ENCODE assay signal across 20 mouse cellular contexts in the genomic region with DNA sequence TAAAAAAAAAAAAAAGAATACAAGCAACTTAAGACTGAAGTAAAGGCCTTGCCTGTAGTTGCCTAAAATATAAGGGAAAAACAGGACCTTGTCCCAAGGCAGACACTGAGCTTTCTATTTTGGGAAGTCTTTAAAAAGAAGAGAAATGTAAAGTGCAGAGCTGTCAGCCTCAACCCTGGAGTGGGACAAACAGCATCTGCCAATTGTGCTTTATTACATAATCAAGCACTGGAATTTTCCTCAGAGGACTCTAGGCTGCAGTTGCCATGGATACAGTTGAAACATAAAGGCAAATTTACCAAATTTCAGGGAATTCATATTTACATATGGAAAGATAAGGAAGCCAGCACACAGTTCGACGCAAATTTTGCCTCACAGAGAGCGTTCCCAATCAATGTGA.
A peak's percentile ranks its signal among the peaks of the same experiment; 100 is the strongest.
DNase-seq lines count a peak whose midpoint lies in the region; ATAC-seq lines count a peak whose summit lies in the region.
"Had no signal": no experiment of that assay in that cellular context is flagged by ENCODE, and none has a peak within 500 bp of the region (broad histone marks: within the 10 kb centered on the region; RNA-seq: fewer than 3 reads in every experiment).

No protein-coding gene starts in this region.

- no peak overlapping the region for H3K9ac ChIP-seq in lung, embryonic 16.5 days (ENCODE audit: low read length)
- H3K9ac ChIP-seq in forebrain, embryonic 15.5 days (replicated peaks): no peak overlapping the region
- H3K9ac ChIP-seq: embryonic facial prominence, embryonic 12.5 days; heart, embryonic 13.5 days; hindbrain, embryonic 13.5 days; midbrain, embryonic 12.5 days; neural tube, embryonic 12.5 days had no signal

- H3K4me3 ChIP-seq in lung, embryonic 16.5 days (ENCODE audit: low read length): no peak overlapping the region
- H3K4me3 ChIP-seq in forebrain, embryonic 15.5 days: no peak overlapping the region
- H3K4me3 ChIP-seq: embryonic facial prominence, embryonic 12.5 days; forebrain, embryonic 10.5 days; heart, embryonic 13.5 days; hindbrain, embryonic 13.5 days; midbrain, embryonic 12.5 days; neural tube, embryonic 12.5 days had no signal

- H3K27me3 ChIP-seq in lung, embryonic 16.5 days (ENCODE audit: control insufficient read depth, insufficient read depth, low read depth, low read length): no peaks in the 10 kb centered on the region
- no peaks in the 10 kb centered on the region for H3K27me3 ChIP-seq in forebrain, embryonic 15.5 days
- H3K27me3 ChIP-seq: embryonic facial prominence, embryonic 12.5 days; heart, embryonic 13.5 days; hindbrain, embryonic 13.5 days; midbrain, embryonic 12.5 days; neural tube, embryonic 12.5 days had no signal

- no peak overlapping the region for H3K4me2 ChIP-seq in lung, embryonic 16.5 days (ENCODE audit: low read depth, low read length)
- H3K4me2 ChIP-seq in forebrain, embryonic 15.5 days (replicated peaks): no peak overlapping the region
- H3K4me2 ChIP-seq: embryonic facial prominence, embryonic 12.5 days; heart, embryonic 13.5 days; hindbrain, embryonic 13.5 days; midbrain, embryonic 12.5 days; neural tube, embryonic 12.5 days had no signal

- no peaks in the 10 kb centered on the region for H3K9me3 ChIP-seq in lung, embryonic 16.5 days (ENCODE audit: control insufficient read depth, low read length)
- H3K9me3 ChIP-seq in forebrain, embryonic 15.5 days: no peaks in the 10 kb centered on the region
- H3K9me3 ChIP-seq: embryonic facial prominence, embryonic 12.5 days; forebrain, embryonic 10.5 days; heart, embryonic 13.5 days; hindbrain, embryonic 13.5 days; midbrain, embryonic 12.5 days; neural tube, embryonic 12.5 days had no signal

- no peak overlapping the region for H3K27ac ChIP-seq in lung, embryonic 16.5 days (ENCODE audit: low read length)
- no peak overlapping the region for H3K27ac ChIP-seq in forebrain, embryonic 15.5 days (replicated peaks)
- H3K27ac ChIP-seq: embryonic facial prominence, embryonic 12.5 days; forebrain, embryonic 10.5 days; heart, embryonic 13.5 days; hindbrain, embryonic 13.5 days; midbrain, embryonic 12.5 days; neural tube, embryonic 12.5 days had no signal

- ATAC-seq in frontal cortex, adult (ENCODE audit: low TSS enrichment): peak; percentile 99
- ATAC-seq in lung, embryonic 16.5 days (ENCODE audit: low read depth): peak; percentile 92
- ATAC-seq in forebrain, embryonic 15.5 days (replicated peaks): no peak

- no peaks in the 10 kb centered on the region for H3K4me1 ChIP-seq in lung, embryonic 16.5 days (replicated peaks; ENCODE audit: control insufficient read depth, insufficient read depth, low read length)
- H3K4me1 ChIP-seq in forebrain, embryonic 15.5 days: no peaks in the 10 kb centered on the region
- H3K4me1 ChIP-seq: embryonic facial prominence, embryonic 12.5 days; forebrain, embryonic 10.5 days; heart, embryonic 13.5 days; hindbrain, embryonic 13.5 days; midbrain, embryonic 12.5 days; neural tube, embryonic 12.5 days had no signal

- 30% methylated on average over 3 of the region's 3 CpGs for WGBS in lung, embryonic 16.5 days
- WGBS in forebrain, embryonic 15.5 days: 90% methylated on average over 3 of the region's 3 CpGs

- no peaks in the 10 kb centered on the region for H3K36me3 ChIP-seq in lung, embryonic 16.5 days (ENCODE audit: control insufficient read depth, insufficient read depth, low read length)
- H3K36me3 ChIP-seq in forebrain, embryonic 15.5 days: no peaks in the 10 kb centered on the region
- H3K36me3 ChIP-seq: embryonic facial prominence, embryonic 12.5 days; forebrain, embryonic 10.5 days; heart, embryonic 13.5 days; hindbrain, embryonic 13.5 days; midbrain, embryonic 12.5 days; neural tube, embryonic 12.5 days had no signal

- DNase-seq in frontal cortex, postnatal 14 days (ENCODE audit: low spot score in 2 of 2): no peak
- no peak for DNase-seq in lung, adult 18-20 months
- peak; percentile 30 to 32 for DNase-seq in layer of hippocampus, adult 8-10 months (ENCODE audit: low spot score in 2 of 2)
- DNase-seq in right cerebral cortex, adult 2 months (ENCODE audit: low spot score in 2 of 2): peak; percentile 35 to 57
- DNase-seq in retina, postnatal 1 day: no peak
- DNase-seq: adrenal gland, adult 2 months; cerebellum, postnatal 25 days; kidney, adult 2 months; kidney, postnatal 4 days; liver; thymus, adult 18-20 months had no signal

Comparison
In these comparisons a context has a peak if more than half of its experiments do, and no peak if none do; other contexts are left out.
1. DNase-seq: peak in layer of hippocampus, adult 8-10 months (2 of 2) and right cerebral cortex, adult 2 months (2 of 2); none in frontal cortex, postnatal 14 days (0 of 2), lung, adult 18-20 months (0 of 2) and retina, postnatal 1 day (single experiment).